Mouse (Mus musculus): ENCODE measurements around the gene Prap1. TPM values are rescaled to one million over a fixed set of nuclear protein-coding genes. Genes with fewer than 3 reads are reported as not detected.

Prap1 gene
- total RNA-seq (2014; rRNA removed; ENCODE audit: low replicate concordance) (not detected in 2 replicates), polyA plus RNA-seq (2015; fragmentation: Nextera tagmentation; extraction: Ambion mirVana) (0.27 and 0.33 TPM in 2 replicates)

DNA sequence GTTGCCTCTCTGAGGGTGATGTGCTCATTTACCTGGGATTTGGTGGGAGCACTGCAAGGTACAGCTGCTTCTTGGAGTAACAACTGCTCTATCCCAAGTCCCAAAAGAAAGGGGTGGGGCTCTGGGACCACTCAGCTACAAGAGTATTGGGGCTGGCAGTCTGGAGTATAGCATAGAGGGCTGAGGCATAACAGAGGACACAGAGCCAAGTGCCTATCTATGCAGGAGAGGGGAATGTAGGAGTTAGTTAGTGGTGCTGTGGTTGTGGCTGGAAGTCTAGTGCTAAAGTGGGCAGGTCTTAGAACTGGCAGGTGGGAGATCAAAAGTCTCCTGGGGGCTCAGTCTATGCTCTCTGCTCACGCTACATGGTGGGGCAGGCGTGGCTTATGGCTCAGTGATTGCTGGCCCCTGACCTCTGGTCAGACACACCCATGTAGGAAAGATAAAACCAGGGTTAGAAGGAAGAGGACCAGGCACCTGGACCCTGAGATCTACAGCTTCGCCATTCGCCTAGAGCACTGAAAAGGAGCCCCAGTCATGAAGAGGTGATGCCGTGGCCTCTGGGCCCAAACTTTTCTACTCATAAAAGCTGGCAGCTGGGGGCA is at the start of gene Prap1:
TSS of gene Prap1 (plus strand) at position 472 of the 605 bp plus-strand sequence.
- ATAC-seq (ENCODE audit: insufficient read depth, low read depth) (no peak), DNase-seq (ENCODE audit: low spot score) (no peak)
- H3K9me3 ChIP-seq (replicated peaks; ENCODE audit: control insufficient read depth, low read length), result no peaks in the 10 kb centered on the region
- TF ChIP-seq EP300 (IDR thresholded peaks at IDR 0.05; ENCODE audit: low read depth) (no peak), CTCF (IDR thresholded peaks at IDR 0.05; ENCODE audit: low read depth) (no peak)
- H3K27me3 ChIP-seq (ENCODE audit: control insufficient read depth, insufficient read depth, low read length), result no peaks in the 10 kb centered on the region
- H3K36me3 ChIP-seq (replicated peaks; ENCODE audit: control insufficient read depth, insufficient read depth, low read length), result peaks cover 2% of the 10 kb centered on the region; the same call in 1 of the 2 replicates
- H3K4me1 ChIP-seq (ENCODE audit: control insufficient read depth, insufficient read depth), result peaks cover 9% of the 10 kb centered on the region
- no peak within 1 kb of the TSS for H3K4me2 ChIP-seq (ENCODE audit: low read depth, low read length)
- 72% methylated on average over 5 of the region's 5 CpGs for WGBS
- H3K4me3 ChIP-seq (ENCODE audit: low read depth, low read length), result no peak within 1 kb of the TSS
- H3K27ac ChIP-seq (ENCODE audit: low read depth), result no peak within 1 kb of the TSS
- H3K9ac ChIP-seq (replicated peaks; ENCODE audit: low read depth, low read length), result no peak within 1 kb of the TSS

DNA sequence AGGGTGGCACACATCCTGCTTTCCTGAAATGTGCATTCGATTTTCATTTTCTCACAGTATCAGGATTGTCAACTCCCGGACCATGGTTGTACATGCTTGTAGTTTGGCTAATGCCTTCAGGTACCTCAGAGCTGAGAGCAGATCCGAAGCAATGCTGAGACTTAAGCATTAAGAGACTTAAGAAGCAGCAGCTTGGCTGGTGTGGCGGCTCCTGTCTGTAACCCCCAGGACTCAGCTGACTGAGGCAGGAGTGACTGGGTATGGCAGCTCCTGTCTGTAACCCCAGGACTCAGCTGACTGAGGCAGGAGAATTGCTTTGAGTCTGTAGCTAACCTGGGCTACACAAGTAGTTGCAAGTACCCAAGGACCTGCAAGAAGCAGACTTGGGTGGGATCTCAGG is 47.6 kb upstream of the Prap1 start:
- no peaks in the 10 kb centered on the region for H3K9me3 ChIP-seq (replicated peaks; ENCODE audit: control insufficient read depth, low read length)
- peaks cover 6% of the 10 kb centered on the region for H3K36me3 ChIP-seq (replicated peaks; ENCODE audit: control insufficient read depth, insufficient read depth, low read length)
- H3K9ac ChIP-seq (replicated peaks; ENCODE audit: low read depth, low read length), result no peak overlapping the region
- H3K27ac ChIP-seq (ENCODE audit: low read depth), result no peak overlapping the region
- ATAC-seq (ENCODE audit: insufficient read depth, low read depth), result no peak
- DNase-seq (ENCODE audit: low spot score), result no peak
- no peak overlapping the region for H3K4me3 ChIP-seq (ENCODE audit: low read depth, low read length)
- no peak for TF ChIP-seq CTCF (IDR thresholded peaks at IDR 0.05; ENCODE audit: low read depth)
- no peak for TF ChIP-seq EP300 (IDR thresholded peaks at IDR 0.05; ENCODE audit: low read depth)
- H3K4me2 ChIP-seq (ENCODE audit: low read depth, low read length), result no peak overlapping the region
- H3K27me3 ChIP-seq (ENCODE audit: control insufficient read depth, insufficient read depth, low read length), result peaks cover 66% of the 10 kb centered on the region
- peaks cover 18% of the 10 kb centered on the region for H3K4me1 ChIP-seq (ENCODE audit: control insufficient read depth, insufficient read depth)
- WGBS, result 65% methylated on average over 4 of the region's 4 CpGs

DNA sequence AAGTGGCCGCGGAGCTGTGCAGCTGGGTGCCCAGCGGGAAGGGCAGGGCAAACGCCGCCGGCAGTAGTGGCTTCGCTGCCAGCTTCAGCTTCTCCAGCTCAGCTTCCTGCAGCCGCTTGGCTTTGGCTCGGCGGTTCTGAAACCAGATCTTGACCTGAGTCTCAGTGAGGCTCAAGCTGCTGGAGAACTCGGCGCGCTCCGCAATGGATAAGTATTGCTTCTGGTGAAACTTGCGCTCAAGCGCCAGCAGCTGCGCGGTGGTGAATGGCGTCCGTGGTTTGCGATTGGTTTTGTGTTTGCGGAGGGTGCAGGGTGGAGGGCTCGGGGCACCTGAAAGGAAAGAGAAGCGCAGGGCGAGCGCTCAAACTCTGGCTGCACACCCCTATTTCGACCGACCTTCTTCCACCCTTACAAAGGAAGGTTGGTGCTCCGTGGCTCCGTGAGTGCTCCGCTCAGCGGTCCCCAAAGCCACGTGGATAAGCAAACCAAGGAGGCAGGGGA is 45.3 kb upstream of the Prap1 start:
- Histone ChIP-seq H3K4me1 (ENCODE audit: control insufficient read depth, insufficient read depth) (peaks cover 18% of the 10 kb centered on the region), H3K27ac (ENCODE audit: low read depth) (no peak overlapping the region), H3K4me2 (ENCODE audit: low read depth, low read length) (peak overlapping the region; percentile 60), H3K4me3 (ENCODE audit: low read depth, low read length) (peak overlapping the region; percentile 47), H3K9ac (replicated peaks; ENCODE audit: low read depth, low read length) (no peak overlapping the region), H3K27me3 (ENCODE audit: control insufficient read depth, insufficient read depth, low read length) (peaks cover 89% of the 10 kb centered on the region), H3K9me3 (replicated peaks; ENCODE audit: control insufficient read depth, low read length) (no peaks in the 10 kb centered on the region), H3K36me3 (replicated peaks; ENCODE audit: control insufficient read depth, insufficient read depth, low read length) (no peaks in the 10 kb centered on the region)
- DNase-seq (ENCODE audit: low spot score) (no peak), ATAC-seq (ENCODE audit: insufficient read depth, low read depth) (peak; percentile 24; the same call in 1 of the 2 replicates)
- TF ChIP-seq EP300 (IDR thresholded peaks at IDR 0.05; ENCODE audit: low read depth) (no peak), CTCF (IDR thresholded peaks at IDR 0.05; ENCODE audit: low read depth) (no peak)
- WGBS, result 1% methylated on average over 33 of the region's 33 CpGs

DNA sequence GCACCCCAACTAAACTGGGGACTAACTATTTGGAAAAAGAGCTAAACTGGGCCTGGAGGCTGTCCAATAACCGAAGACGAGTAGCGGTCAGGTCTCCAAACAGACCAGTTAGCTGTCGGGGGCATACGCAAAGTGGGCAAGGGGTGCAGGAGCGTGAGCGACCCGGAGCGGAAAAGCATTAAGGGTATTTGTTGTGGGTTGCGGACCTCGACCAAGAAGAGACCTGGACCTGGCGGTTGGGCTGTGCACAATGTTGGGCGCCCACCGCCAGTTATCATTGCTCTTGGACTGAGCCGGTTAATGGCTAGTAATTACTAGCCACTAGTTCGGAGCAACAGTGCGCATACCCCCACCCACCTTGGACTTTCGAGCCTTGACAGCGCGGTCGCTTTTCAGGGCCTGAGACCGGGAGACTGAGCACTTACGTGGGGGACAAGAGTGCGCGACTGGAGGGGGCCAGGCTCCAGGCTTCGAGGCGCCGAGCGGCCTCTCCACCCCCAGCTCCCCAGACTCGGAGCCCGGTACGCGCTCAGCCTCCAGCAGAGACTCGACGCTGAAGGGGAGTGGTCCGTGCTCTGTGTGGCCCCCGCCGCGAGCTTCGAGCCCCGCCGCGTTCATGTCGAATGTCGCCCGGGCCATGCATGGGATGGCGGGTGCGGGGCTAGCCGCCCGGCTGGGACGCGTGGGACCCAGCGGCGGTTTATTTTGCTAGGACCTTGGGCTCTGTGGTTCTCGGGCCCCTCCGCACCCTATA is 44.7 kb upstream of the Prap1 start, which contains the start of gene Msx3:
TSS of gene Msx3 (minus strand) at position 729 of the 754 bp plus-strand sequence.
- DNase-seq (ENCODE audit: low spot score), result no peak
- Histone ChIP-seq H3K9me3 (replicated peaks; ENCODE audit: control insufficient read depth, low read length) (no peaks in the 10 kb centered on the region), H3K36me3 (replicated peaks; ENCODE audit: control insufficient read depth, insufficient read depth, low read length) (no peaks in the 10 kb centered on the region), H3K27me3 (ENCODE audit: control insufficient read depth, insufficient read depth, low read length) (peaks cover 96% of the 10 kb centered on the region), H3K4me2 (ENCODE audit: low read depth, low read length) (peak within 1 kb of the TSS; percentile 60), H3K27ac (ENCODE audit: low read depth) (no peak within 1 kb of the TSS), H3K4me3 (ENCODE audit: low read depth, low read length) (peak within 1 kb of the TSS; percentile 47), H3K9ac (replicated peaks; ENCODE audit: low read depth, low read length) (no peak within 1 kb of the TSS), H3K4me1 (ENCODE audit: control insufficient read depth, insufficient read depth) (peaks cover 18% of the 10 kb centered on the region)
- no peak for TF ChIP-seq EP300 (IDR thresholded peaks at IDR 0.05; ENCODE audit: low read depth)
- TF ChIP-seq CTCF (IDR thresholded peaks at IDR 0.05; ENCODE audit: low read depth), result no peak
- 0 out of 2 replicates have a peak, but pooled peaks have one; percentile 16 for ATAC-seq (ENCODE audit: insufficient read depth, low read depth)
- WGBS, result under 1% methylated on average over 56 of the region's 56 CpGs

DNA sequence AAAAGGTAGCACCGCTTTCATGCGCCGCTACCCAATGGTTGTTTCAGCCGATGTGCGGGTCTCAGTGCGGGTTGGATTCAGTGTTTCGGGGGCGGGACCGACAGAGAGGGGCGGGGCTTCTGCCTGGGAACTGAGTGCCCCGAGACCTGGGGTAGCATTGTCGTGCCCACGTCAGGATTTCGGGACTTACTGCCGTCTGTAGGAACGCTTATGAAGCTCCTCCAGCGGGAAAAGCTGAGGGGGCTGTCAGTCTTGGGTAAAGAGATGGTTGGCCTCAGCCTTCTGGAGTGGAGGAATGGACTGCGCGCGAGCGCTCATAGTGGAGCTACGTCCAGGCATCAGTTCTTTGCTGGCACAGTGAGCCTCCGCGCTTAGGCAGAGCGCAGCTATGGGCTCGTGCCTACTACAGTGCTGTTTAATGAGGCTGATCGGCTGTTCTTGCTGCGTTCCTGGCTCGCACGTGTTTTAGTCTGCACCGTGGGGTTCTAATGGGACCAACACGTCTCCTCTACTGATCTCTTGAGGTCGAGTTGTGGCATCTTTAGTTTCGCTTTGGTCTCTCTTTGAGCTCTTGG is 44.0 kb upstream of the Prap1 start:
- DNase-seq (ENCODE audit: low spot score) (peak; percentile 26), ATAC-seq (ENCODE audit: insufficient read depth, low read depth) (peak; percentile 17; the same call in 1 of the 2 replicates)
- peak overlapping the region; percentile 47 for H3K4me3 ChIP-seq (ENCODE audit: low read depth, low read length)
- H3K4me2 ChIP-seq (ENCODE audit: low read depth, low read length), result peak overlapping the region; percentile 60
- peaks cover 97% of the 10 kb centered on the region for H3K27me3 ChIP-seq (ENCODE audit: control insufficient read depth, insufficient read depth, low read length)
- H3K4me1 ChIP-seq (ENCODE audit: control insufficient read depth, insufficient read depth), result peaks cover 18% of the 10 kb centered on the region
- TF ChIP-seq CTCF (IDR thresholded peaks at IDR 0.05; ENCODE audit: low read depth), result no peak
- no peak for TF ChIP-seq EP300 (IDR thresholded peaks at IDR 0.05; ENCODE audit: low read depth)
- H3K36me3 ChIP-seq (replicated peaks; ENCODE audit: control insufficient read depth, insufficient read depth, low read length), result no peaks in the 10 kb centered on the region
- H3K9ac ChIP-seq (replicated peaks; ENCODE audit: low read depth, low read length), result no peak overlapping the region
- H3K9me3 ChIP-seq (replicated peaks; ENCODE audit: control insufficient read depth, low read length), result no peaks in the 10 kb centered on the region
- WGBS, result under 1% methylated on average over 34 of the region's 34 CpGs
- H3K27ac ChIP-seq (ENCODE audit: low read depth), result no peak overlapping the region
